Mouse (Mus musculus) inflammation-experienced regulatory T-cells, adult 6 months (primary cell): Measurements from ENCODE around the gene Myo1h. TPM values are rescaled to one million over a fixed set of nuclear protein-coding genes. Genes with fewer than 3 reads are reported as not detected.
A peak's percentile ranks its signal among the peaks of the same experiment; 100 is the strongest.

ENCODE experiments used
- ATAC-seq: one replicate; pipeline ENCODE4 v1.8.0; 2017
- polyA plus RNA-seq, 3 experiments: library from polyadenylated mRNA; unstranded; fragments of 100-300 nt; shearing (Covaris generic); gene quantifications; one replicate each; pipeline ENCODE4 v1.2.1; 2017

Gene Myo1h
- polyA plus RNA-seq, 3 experiments from 2014 or later, result 1.5 to 4.3 (median 2.9) TPM

DNA sequence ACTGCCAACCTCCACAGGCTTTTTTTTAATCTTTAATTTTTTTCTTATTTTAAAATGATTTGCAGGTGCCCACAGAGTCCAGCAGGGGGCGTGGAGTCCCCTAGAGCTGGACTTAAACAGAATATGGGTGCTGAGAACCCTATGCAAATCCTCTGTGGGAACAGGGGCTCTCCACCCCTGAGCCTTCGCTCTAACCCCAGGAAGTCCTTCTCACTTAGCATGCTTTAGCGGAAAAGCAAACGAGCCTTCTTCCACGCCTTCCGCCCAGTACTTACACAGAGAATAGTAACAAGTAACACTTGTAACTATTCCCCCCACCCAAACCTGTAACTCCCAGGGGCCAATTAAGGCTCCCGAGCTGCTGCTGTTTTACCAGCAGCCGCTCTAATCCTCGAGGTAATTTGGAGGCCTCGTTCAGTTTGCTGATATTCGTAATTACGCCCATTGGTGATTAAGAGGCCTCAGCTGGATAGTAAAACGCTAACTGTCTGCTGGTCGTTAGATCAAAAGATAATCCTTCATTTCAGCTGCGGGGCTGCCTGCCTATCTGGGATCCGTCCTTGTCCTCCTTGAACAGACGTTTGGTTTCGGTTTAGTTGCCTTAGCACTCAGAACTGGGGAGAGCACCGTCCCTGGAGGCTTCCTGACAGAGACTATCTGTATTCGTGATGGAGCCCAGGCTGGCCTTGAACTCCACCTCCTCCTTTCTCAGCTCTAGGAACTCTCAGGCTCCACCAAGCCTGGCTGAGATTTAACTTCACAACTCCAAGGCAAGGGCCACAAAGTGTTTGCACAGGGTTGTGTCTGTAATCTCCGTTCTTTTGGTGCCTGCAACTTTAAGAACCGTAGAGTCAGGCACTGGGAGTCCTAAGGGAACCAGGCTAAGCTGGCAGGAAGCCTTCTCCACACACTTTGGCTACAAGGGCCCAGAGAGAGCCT lies 8.0 kb downstream of the Myo1h start:
- ATAC-seq, result no peak

DNA sequence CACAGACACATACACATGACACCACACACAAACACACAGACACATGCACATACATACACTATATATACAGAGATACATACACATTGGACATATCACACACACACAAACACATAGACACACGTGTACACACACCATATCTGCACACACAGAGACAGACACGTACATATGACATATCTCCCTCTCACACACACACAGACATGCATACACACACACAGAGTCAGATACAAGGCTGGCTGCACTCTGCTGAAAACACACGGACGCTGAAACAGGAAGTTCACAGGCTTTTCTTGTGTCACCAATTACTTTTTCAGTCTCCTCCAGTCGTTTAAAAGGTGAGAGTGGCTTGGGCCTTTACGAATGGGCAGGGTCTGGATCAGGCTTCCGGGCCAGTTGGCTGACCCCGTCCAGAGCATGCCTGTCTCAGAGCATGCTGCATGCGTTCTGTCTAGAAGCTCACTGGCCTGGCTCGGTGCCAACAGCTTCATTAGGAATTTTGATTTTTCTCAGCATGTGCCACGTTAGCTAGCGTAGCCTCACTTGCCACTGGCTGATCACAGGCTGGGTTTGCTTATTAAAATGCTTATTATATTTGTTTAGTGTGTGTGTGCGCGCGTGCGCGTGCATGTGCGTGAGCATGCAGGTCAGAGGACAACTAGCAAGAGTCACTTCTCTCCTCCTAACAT lies 9.4 kb downstream of the Myo1h start:
- no peak for ATAC-seq

DNA sequence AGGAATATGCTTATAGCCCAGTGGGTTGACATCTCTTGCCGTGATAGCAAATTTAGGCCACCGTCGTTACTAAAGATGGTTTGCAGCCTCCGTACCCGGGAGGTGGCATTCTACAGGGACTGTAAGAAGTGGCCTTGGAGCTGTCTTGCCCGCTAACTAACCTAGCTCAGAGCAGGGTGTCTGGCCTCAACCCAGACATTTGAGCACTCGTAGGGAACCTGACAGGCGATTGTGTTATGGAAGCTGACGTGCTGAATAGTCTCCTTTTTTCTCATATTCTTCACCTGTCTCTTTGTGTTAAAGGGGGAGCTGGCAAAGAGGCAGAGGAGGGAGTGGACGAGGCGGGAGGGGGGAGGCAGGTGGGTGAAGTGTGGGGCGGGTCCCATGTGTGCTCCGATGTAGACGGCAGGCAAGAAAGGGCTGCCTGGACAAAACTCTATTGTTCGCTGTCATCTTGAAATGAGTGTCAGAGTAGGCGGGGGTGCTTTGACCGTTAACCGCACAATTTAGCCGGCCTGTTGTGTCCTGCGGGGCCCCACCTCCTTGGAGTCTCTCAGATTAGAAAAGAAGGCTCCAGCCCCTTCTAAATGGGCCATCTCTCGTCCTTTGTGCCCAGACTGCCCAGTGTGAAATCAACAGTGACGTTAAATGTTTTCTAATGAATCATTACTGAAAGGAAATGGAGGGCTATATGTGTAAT lies 10.3 kb downstream of the Myo1h start:
- ATAC-seq, result no peak

DNA sequence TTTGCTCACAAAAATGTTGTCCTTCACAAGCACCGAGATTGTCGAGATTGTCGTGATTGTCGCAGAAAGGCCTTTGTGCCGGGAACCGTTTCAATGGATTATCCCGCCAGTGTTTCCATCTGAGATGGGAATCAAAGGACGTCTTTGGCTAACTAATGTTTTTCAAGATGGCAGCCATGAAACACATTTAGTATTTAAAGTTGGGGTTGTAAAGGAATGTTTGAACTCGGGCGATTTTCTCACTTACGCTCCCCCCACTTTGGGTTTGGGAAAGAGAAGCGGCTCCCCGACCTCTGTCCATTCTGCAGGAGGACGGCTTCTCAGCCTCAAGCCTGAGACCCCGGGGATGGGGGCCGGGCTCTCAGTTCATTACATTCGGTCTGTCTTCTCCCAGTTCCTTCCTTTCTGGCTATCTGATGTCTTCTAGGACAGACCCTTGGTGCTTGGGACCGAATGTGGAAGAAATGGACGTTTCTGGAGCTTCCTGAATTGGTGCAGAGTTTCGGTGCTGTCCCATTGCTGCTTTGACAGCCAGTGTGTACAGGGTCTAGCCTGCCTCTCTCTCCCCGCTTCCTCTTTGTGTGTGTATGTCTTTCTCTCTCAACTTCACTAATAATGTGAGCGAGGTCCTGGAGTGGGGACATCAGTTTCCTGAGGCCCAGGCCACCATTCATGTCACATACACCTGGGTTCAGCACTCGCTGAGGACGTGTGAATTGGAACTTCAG lies 11.1 kb downstream of the Myo1h start:
- ATAC-seq, result no peak

DNA sequence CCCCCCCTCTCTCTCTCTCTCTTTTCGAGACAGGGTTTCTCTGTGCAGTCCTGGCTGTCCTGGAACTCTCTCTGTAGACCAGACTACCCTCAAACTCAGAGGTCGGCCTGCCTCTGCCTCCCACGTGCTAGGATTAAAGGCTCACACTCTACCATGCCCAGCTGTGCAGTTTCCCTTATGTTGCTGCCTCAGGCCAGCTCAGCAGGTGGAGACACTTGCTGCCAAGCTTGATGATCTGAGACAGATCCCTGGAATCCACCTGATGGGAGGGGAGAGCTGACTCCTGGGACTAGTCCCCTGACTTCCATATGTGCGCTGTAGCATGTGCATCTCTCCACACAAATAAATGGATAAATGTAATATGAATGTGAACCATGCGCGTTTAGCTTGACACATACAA lies 14.2 kb downstream of the Myo1h start:
- ATAC-seq, result no peak

DNA sequence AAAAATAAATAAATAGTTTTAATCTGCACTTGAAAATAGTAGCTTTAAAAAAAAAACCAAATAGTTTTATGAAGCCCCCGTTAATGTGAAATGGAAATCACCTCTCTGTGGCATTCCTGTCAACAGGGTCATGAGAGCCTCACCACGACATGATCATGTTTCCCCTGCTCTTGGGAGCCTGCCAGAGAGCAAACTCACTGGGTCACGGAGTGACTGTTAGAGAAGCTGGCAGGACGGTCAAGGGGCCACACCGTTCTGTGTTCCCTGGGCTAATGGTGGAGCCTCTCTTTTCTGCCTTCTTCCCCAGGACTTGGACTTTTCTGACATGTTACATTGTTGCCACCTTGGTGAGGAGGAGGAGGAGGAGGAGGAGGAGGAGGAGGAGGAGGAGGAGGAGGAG lies 17.5 kb downstream of the Myo1h start:
- no peak for ATAC-seq

DNA sequence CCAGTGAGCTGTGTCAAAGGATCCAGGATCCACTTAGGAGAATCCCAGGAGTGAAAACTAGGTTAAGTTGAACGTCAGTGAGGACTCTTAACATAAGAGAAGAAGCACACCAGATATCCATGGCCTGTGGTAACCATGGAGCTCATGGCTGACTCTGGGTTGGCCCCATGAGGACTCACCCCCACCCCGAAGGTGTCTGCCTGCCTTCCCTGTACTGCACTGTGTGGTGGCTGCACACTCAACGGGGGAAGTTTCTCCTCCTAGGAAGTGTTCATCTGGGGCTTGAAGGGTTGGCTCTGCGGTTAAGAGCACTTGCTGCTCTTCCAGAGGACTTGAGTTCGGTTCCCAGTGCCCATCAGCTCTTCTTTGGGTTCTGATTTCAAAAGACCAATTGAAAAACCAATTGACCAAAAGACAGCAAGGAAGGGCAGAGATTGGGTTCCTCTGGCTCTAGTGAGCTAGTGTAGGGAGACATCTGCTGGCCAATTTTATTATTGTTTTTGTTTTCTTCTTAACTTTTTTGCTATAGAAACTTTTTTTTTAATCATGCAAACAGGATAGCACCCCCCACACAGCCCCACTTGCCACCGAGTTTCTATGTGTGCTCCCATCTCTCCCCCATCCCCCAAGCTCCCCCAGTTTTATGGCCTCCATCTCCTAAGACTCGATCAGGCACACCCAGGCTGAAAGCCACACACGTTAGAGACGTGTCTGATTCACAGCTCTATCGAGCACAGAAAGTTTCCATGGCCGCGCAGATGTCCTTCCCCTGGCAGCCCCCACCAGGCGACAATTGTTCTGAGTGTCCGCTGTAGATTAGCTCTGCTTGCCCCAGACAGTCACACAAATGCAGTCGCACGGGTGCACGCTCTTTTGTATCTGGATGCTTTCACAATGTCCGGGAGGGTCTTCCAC lies 20.1 kb downstream of the Myo1h start:
- ATAC-seq, result no peak

DNA sequence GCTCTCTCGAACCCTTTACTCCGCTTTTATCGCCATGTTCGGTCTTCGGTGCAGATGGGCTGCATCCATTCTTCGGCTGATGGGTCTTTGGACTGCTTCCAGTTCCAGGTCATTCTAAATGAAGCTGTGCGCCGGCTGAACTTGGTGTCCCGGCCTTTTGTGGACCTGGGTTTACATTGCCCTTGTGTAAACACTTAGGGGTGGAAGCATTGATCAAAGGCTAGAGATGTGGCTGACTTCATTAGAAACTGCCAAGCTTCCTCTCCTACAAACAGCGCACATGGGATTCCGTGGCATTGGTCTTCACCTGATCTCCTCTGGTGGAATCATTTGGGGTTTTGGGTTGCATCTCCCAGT lies 20.7 kb downstream of the Myo1h start:
- ATAC-seq, result no peak

DNA sequence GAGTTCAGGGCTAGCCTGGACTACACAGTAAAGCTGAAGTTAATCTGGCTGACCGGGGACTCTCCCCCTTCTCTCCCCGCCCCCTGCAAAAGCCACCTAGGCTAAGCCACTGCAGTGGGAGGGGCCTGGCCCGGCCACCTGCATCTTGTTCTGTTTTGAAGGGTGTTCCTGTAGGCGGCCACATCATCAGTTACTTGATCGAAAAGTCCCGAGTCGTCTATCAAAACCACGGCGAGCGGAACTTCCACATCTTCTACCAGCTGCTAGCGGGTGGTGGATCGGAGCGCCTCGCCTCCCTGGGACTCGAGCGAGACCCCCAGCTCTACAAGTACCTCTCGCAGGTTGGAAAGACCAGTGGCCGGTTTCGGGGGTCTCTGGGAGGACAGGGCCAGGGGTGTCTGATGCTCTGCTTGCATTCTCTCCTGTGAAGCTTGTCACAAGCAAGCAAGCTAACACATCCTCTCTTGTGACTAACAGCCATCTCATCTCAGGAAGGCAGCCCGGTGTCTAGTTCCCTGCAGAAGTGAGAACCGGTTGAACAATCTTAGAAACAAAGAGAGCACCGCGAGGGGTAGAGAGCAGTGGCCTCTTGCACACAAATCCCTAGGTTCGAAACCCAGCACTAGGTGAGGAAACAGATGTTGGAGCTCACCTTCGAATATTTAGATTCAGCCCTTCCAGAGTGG lies 34.3 kb downstream of the Myo1h start:
- ATAC-seq, result peak; percentile 95

DNA sequence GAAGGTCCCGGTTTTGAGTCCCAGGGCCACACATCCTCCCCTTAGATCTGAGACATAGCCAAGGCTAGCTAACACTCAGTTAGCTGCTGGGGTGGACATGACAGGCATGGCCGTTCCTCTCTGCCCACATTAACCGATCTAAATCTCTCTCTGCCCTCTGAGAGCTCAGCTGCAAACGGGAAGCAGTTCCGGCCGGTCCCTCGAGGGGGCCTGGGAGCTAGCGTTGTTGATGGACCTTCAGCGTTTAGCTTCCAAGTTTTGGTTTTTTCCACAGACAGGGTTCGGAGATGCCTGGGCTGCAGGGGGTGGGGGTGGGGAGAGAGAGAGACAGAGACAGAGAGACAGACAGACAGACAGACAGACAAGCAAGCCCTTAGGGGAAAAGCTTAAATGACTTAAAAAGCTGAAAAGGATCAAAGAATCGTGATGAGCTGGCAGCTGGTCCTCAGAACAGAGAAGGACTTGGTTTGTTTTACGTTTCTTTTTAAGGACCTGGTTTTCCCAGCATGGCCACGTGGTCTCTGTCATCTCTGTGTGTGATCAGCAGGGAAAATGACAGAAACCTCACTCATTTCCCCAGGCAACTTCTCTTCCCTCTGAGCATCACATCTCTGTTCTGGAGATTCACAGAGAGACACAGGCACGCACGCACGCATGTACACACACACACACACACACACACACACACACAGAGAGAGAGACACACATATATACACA lies 35.0 kb downstream of the Myo1h start:
- ATAC-seq, result peak; percentile 42

DNA sequence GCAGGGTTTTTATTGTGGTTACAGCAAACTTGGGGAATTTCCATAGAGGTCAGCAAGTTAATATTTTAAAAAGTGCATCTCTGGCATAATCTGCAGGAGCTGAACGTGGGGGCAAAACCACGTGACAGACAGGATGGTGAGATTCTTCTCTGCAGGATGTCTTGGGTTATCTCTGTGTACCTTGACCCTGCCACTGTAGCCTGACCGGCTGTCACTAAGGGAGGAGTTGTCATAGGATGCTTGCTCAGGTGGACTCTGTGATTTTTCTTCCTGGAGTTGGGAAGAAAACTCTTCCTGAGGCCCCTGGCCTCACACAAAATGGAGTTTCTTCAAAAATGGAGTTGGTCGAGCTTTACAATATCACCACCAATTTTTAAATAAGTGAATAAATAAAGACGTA lies 54.0 kb downstream of the Myo1h start:
- ATAC-seq, result no peak

DNA sequence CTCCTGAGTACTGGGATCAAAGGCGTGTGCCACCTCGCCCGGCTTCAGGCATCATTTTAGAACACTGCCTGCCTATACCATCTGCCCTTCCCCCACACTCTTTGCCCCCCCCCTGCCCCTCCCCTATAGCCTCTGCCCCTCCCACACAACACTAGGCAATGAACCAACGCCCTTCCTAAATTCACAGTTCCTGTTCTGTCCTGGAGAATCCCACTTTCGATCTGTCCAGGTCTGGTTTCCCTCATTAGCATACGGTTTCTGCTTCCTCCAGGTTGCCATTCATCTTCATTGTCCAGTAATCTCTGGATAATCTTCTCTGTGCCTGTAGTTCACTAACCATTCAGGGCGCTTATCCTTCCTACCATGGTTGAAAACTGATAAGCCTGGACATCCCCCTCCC lies 54.6 kb downstream of the Myo1h start:
- no peak for ATAC-seq

DNA sequence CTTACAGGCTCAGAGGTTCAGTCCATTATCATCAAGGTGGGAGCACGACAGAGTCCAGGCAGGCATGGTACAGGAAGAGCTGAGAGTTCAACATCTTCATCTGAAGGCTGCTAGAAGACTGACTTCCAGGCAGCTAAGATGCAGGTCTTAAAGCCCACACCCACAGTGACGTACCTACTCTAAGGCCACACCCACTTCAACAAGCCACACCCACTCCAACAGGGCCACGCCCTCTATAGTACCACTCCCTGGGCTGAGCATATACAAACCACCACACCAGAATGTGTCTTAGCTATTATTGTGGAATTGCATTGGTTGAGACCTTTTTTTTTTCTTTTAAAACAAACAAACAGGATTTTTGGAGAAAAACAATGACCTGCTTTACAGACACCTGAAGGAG lies 56.6 kb downstream of the Myo1h start:
- no peak for ATAC-seq

DNA sequence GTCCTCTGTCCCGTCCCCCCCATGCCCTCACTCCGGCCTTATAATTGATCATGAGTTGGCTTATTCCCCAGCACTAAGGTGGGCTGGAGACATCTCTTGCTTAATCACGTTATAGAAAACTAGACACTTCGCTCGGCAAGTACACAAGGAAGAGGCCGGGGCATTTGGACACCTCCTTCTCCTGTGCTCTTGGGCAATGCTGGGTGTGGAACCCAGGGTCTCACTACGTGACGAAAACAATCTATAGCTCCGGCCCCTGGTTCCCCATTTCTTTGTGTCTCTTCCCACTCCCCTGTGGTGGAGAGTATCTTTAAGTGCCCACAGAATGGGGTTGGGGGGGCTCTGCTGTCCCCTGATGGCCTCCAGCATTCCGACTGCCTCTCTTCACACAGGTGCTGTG lies 58.0 kb downstream of the Myo1h start:
- ATAC-seq, result no peak

DNA sequence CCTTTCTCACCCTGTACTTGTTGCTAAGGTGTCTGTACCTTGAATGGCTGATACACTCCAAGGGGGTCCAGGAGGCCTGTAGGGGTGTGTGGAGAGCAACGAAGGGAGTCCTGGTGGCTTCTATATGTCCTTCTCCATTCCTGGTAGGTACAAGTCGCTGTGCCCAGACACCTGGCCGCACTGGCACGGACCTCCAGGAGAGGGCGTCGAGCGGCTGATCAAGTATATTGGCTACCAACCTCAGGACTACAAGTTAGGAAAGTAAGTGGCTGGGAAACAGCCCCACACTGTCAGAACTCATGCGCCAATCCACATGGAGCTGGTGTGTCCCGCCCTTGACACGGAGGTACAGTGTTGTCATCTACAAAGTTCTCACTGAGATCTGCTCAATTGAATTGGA lies 62.5 kb downstream of the Myo1h start:
- ATAC-seq, result no peak

DNA sequence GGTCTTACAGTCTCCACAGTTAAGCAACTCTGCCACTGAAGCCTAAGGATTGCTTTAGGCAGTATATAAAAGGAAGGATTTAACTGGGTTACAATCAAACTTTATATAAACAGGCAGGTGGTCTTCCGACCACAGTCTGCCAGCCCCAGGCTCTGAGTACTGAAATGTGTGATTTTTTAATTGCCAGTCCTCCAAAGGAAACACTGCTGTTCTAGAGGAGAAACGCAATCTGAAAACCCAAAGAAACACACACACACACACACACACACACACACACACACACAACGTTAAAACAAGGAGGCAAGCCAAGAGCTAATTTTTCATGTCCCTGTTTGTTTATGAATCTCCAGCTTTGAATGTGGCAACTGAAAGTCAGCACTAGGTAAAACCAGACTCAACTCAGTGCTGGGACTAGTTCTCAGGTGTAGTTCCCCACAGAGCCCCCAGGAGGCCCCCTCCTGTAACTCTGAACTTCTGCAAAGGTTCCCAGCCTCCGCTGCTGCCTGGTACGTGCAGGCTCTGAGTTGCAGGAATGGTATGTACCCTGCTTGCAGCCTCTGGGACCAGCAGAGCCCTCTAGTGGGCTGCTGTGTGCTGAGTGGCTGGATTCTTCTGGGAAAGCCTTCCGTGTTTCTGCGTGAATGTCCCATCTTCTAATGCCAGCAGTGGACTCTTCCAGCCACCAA lies 67.4 kb downstream of the Myo1h start:
- peak; percentile 65 for ATAC-seq

DNA sequence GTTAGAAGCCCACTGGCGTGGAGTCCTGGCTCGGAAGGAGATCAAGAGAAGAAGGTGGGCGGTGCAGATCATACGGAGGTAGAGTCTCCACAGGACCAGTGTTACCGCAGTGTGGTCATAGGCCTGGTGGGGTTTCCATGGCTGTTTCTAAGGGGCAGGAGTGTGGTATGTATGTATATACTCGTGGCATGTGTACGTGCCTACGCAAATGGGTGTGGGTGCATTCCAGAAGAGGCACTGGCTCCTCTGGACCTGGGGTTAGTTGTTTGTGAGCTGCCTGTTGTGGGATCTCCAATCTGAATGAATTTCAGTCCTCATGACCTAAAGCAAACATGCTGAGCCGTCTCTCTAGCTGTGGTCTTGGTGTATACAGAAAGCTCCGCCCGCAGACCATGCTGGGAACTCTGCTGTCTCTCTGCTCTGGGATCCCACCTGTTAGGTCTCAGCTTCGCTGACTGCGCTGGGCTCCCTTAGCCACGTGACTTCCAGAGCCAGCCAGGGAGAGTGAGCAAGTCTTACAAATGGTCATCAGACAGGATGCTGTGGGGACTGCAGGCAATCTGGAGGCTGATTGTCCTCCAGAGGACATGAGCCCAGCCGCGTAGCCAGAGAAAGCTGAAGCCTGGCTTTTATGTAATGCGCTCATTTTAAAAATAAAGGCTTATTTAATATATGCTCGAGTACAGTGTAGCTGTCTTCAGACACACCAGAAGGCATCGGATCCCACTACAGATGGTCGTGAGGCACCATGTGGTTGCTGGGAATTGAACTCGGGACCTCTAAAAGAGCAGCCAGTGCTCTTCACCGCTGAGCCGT lies 68.2 kb downstream of the Myo1h start:
- no peak for ATAC-seq

DNA sequence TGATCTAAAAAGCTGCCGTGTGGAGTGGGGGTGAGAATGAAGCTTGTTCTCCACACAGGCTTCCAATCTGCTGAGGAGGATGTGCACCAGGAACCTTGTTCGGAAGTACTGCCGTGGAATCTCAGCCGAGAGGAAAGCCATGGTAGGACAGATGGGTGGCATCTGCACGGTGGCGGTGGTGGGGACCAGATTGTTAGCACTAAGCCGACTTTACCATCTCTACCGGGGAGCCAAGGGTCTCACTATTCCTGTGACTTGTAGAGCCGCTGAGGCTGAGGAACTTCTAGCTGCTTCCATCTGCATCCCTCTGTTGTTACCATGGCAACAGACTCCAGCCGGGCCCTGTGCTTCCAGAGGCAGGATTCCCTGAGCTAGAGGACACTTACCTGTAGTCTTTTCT lies 69.9 kb downstream of the Myo1h start:
- ATAC-seq, result no peak

DNA sequence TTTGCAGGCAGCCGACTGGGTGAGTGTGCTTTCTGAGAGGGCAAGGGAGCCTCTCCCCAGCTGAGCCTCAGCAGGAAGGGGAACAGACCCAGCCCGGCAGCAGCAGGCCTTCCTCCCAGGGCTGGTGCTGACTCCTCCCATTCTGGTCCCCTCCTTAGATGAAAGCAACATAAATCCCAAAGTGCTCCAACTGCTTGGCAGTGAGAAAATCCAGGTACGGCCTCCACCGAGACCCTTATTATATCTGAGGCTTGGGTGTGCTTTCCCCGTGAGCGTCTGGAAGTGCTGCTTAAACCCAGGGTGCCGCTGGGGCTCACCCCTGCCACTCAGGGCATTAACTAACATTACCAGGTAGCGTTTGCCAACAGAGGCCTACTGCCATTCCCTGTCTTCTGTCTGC lies 70.6 kb downstream of the Myo1h start:
- ATAC-seq, result no peak
